Mouse (Mus musculus): ENCODE measurements around the gene Asz1.

Asz1 gene

DNA sequence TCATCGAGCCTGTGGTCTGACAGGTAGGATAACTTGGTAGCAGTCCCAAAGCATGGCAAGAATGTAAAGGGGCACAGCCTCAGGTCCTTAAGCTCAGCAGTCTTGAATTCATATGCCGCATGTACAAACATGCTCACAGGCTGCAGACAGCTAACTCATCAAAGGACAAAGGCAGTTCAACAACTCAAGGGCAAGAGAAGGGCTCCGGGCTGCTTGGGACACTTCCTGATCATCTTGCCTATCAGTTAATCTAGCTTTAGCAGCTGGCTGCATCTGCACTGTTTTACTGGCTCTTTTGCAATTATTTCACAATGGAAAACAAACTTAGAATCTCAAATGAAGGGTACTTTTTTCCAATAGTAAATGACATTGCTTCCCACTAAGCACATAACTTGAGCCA is 101.5 kb downstream of the Asz1 start:
- no peak for DNase-seq (ENCODE audit: low spot score in 2 of 2)

DNA sequence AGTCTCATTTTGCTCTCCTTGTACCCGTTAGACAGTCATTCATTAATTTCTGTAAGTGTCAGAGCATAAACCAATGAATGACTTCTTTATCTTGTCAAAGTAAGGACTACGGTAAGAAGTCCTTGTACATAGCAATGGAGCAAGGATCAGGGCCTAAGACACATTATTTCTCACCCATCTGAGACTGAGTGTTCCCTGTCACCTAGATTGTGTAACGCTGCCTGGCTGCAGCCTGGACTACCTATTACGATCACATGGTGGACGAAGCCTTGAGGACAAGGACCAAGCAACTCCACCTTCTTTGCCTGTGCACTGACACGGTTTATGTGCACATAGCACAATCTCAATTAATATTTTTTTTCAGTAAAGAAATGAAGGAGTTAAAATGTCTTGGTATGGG is 106.8 kb downstream of the Asz1 start:
- DNase-seq (ENCODE audit: low spot score in 2 of 2), result no peak

All from urinary bladder, postnatal 36 days (tissue).